Mouse (Mus musculus) CH12.LX (cell line): ENCODE data around the gene Crip3. TPM values are rescaled to one million over a fixed set of nuclear protein-coding genes. Genes with fewer than 3 reads are reported as not detected.

ENCODE experiments used
- DNase-seq: peaks from one replicate; pipeline ENCODE4 v3.0.0-alpha.2; 2013; ENCODE audit errors: extremely low read depth
- H3K27ac ChIP-seq: 2 replicates; pipeline ENCODE4 v1.5.1; 2012; ENCODE audit warnings: low read depth, mild to moderate bottlenecking, control low read depth, moderate library complexity; ENCODE audit not compliant: insufficient read depth
- H3K27me3 ChIP-seq: replicated peaks from 2 replicates; pipeline ENCODE3; 2012; ENCODE audit warnings: inconsistent platforms
- H3K36me3 ChIP-seq, 2 experiments: replicated peaks in 1 of 2; 2 replicates each; pipeline versions ENCODE3 to v1.6.1; 2012; ENCODE audit warnings: inconsistent platforms in 1 of 2, low read length in 1 of 2, mild to moderate bottlenecking in 1 of 2, mixed read lengths in 1 of 2, moderate library complexity in 1 of 2; ENCODE audit not compliant: control insufficient read depth in 1 of 2, insufficient read depth in 1 of 2
- H3K4me1 ChIP-seq, 2 experiments: 2 replicates each; pipeline ENCODE4 v1.6.1; 2012; ENCODE audit warnings: inconsistent platforms in 1 of 2, moderate library complexity in 1 of 2; ENCODE audit not compliant: insufficient read depth in 2 of 2, control insufficient read depth in 1 of 2
- H3K4me2 ChIP-seq: 2 replicates; pipeline ENCODE4 v1.6.1; 2012; ENCODE audit warnings: low read depth, mild to moderate bottlenecking, control low read depth; ENCODE audit not compliant: poor library complexity, insufficient read depth, severe bottlenecking
- H3K4me3 ChIP-seq, 3 experiments: fragments of 150-350 bp in 1 of 3; sonication (generic) in 1 of 3; replicated peaks in 1 of 3; 2 replicates each; pipeline versions ENCODE3 to v1.5.1; 2011 to 2012; ENCODE audit warnings: low read depth in 2 of 3, low read length in 2 of 3, mild to moderate bottlenecking in 2 of 3, moderate library complexity in 2 of 3, control low read depth in 1 of 3, improper control_type of control experiment in 1 of 3, inconsistent platforms in 1 of 3, mixed read lengths in 1 of 3; ENCODE audit not compliant: poor library complexity in 1 of 3
- H3K79me2 ChIP-seq: replicated peaks from 2 replicates; pipeline ENCODE4 v1.6.1; 2012; ENCODE audit warnings: mild to moderate bottlenecking, moderate library complexity; ENCODE audit not compliant: control insufficient read depth, poor library complexity, insufficient read depth, severe bottlenecking; ENCODE audit errors: extremely low read depth
- H3K9ac ChIP-seq: 2 replicates; pipeline ENCODE4 v1.6.1; 2012; ENCODE audit warnings: low read depth, mild to moderate bottlenecking, control low read depth, moderate library complexity; ENCODE audit not compliant: insufficient read depth
- H3K9me3 ChIP-seq: replicated peaks from 2 replicates; pipeline ENCODE3; 2012; ENCODE audit warnings: low read length, inconsistent platforms, mixed read lengths
- BHLHE40 ChIP-seq: IDR thresholded peaks from 2 replicates; pipeline ENCODE4 v1.6.1; 2011; ENCODE audit warnings: mild to moderate bottlenecking, low read depth, low read length, improper control_type of control experiment
- CTCF ChIP-seq, 2 experiments: IDR thresholded peaks in 1 of 2; conservative IDR thresholded peaks in 1 of 2; 2 replicates each; pipeline ENCODE4 v1.5.1; 2011 to 2012; ENCODE audit warnings: low read depth in 2 of 2, low read length in 2 of 2, improper control_type of control experiment in 1 of 2, inconsistent platforms in 1 of 2, mild to moderate bottlenecking in 1 of 2, moderate library complexity in 1 of 2
- E2F4 ChIP-seq: IDR thresholded peaks from 2 replicates; pipeline ENCODE4 v1.6.1; 2011; ENCODE audit warnings: low read depth, low read length, improper control_type of control experiment; ENCODE audit not compliant: insufficient replicate concordance
- GABPA ChIP-seq: IDR thresholded peaks from 2 replicates; pipeline ENCODE4 v1.6.1; 2012; ENCODE audit warnings: low read depth, low read length, improper control_type of control experiment, inconsistent platforms; ENCODE audit not compliant: insufficient replicate concordance
- HCFC1 ChIP-seq: IDR thresholded peaks from 2 replicates; pipeline ENCODE4 v1.6.1; 2012; ENCODE audit warnings: low read depth, mild to moderate bottlenecking, inconsistent platforms, low read length, improper control_type of control experiment
- IRF4 ChIP-seq: IDR thresholded peaks from 2 replicates; pipeline ENCODE4 v1.6.1; 2014; ENCODE audit warnings: low read depth, mild to moderate bottlenecking, inconsistent platforms, low read length, improper control_type of control experiment
- JUN ChIP-seq: IDR thresholded peaks from 2 replicates; pipeline ENCODE4 v1.6.1; 2011; ENCODE audit warnings: low read depth, mild to moderate bottlenecking, low read length, improper control_type of control experiment, moderate library complexity; ENCODE audit not compliant: insufficient read depth
- KAT2A ChIP-seq: IDR thresholded peaks from 2 replicates; pipeline ENCODE4 v1.6.1; 2012; ENCODE audit warnings: low read length, improper control_type of control experiment, inconsistent platforms; ENCODE audit not compliant: insufficient replicate concordance
- MAFK ChIP-seq: IDR thresholded peaks from 2 replicates; pipeline ENCODE4 v1.6.1; 2011; ENCODE audit warnings: low read length, improper control_type of control experiment; ENCODE audit not compliant: insufficient replicate concordance
- MAX ChIP-seq: IDR thresholded peaks from 2 replicates; pipeline ENCODE4 v1.6.1; 2011; ENCODE audit warnings: low read length, improper control_type of control experiment
- MXI1 ChIP-seq: IDR thresholded peaks from 2 replicates; pipeline ENCODE4 v1.6.1; 2011; ENCODE audit warnings: mild to moderate bottlenecking, low read depth, low read length, improper control_type of control experiment
- NELFE ChIP-seq: IDR thresholded peaks from 2 replicates; pipeline ENCODE4 v1.6.1; 2011; ENCODE audit warnings: low read depth, low read length, improper control_type of control experiment
- PAX5 ChIP-seq: IDR thresholded peaks from 2 replicates; pipeline ENCODE4 v1.6.1; 2012; ENCODE audit warnings: low read length, inconsistent platforms, mixed read lengths
- POLR2A ChIP-seq: IDR thresholded peaks from 2 replicates; pipeline ENCODE4 v1.6.1; 2011; ENCODE audit warnings: low read depth, mild to moderate bottlenecking, improper control_type of control experiment, low read length
- POLR2AphosphoS2 ChIP-seq: IDR thresholded peaks from 2 replicates; pipeline ENCODE4 v1.6.1; 2011; ENCODE audit warnings: low read depth, low read length, improper control_type of control experiment
- RAD21 ChIP-seq: IDR thresholded peaks from 2 replicates; pipeline ENCODE4 v1.6.1; 2011; ENCODE audit warnings: low read depth, mild to moderate bottlenecking, low read length, improper control_type of control experiment, moderate library complexity
- SIN3A ChIP-seq: IDR thresholded peaks from 2 replicates; pipeline ENCODE4 v1.6.1; 2012; ENCODE audit warnings: low read length, improper control_type of control experiment, inconsistent platforms
- SMC3 ChIP-seq: IDR thresholded peaks from 2 replicates; pipeline ENCODE4 v1.6.1; 2011; ENCODE audit warnings: low read depth, low read length, improper control_type of control experiment
- TBP ChIP-seq: conservative IDR thresholded peaks from 2 replicates; pipeline ENCODE4 v1.6.1; 2011; ENCODE audit warnings: low read depth, low read length, improper control_type of control experiment
- ZC3H11A ChIP-seq: IDR thresholded peaks from 2 replicates; pipeline ENCODE4 v1.6.1; 2012; ENCODE audit warnings: low read depth, mild to moderate bottlenecking, inconsistent platforms, low read length, improper control_type of control experiment
- ZKSCAN1 ChIP-seq: IDR thresholded peaks from 2 replicates; pipeline ENCODE4 v1.6.1; 2012; ENCODE audit warnings: low read depth, inconsistent platforms, low read length, improper control_type of control experiment, borderline replicate concordance
- dilution Hi-C: fragments of 300-500 bp; cut with MboI; formaldehyde crosslinking; loops from 2 replicates; pipeline ENCODE4 v1.14.3; 2020; ENCODE audit warnings: low sequenced_read_pairs; ENCODE audit not compliant: extremely low pct_unique_long_range_greater_than_20kb, extremely low pct_ligation_motif_present
- in situ Hi-C: fragments of 300-500 bp; cut with MboI; formaldehyde crosslinking; loops from 3 replicates; pipeline ENCODE4 v1.14.3; 2019; ENCODE audit warnings: low sequenced_read_pairs, low pct_ligation_motif_present, low pct_unique_long_range_greater_than_20kb, mixed read lengths
- polyA plus RNA-seq: library from polyadenylated mRNA; unstranded; fragments of >175 nt; gene quantifications from 2 replicates; pipeline ENCODE4 v1.2.1, GENCODE M21; 2012; ENCODE audit warnings: low read depth; ENCODE audit not compliant: insufficient read length
- total RNA-seq, 2 experiments: library from RNA; depleted of rRNA; stranded (reverse); fragments of 300-350 nt in 1 of 2; fragments of >200 nt in 1 of 2; gene quantifications; 2 replicates each; pipeline ENCODE4 v1.2.3; 2012 to 2014

The Crip3 gene
- total and polyA plus RNA-seq, 3 experiments, result not detected

GRCm38 (mm10) chr17:46455110-46455691 lies 26.5 kb downstream of the Crip3 start:
- Histone ChIP-seq H3K4me1 (peaks cover 12 to 13% of the 10 kb centered on the region in 2 experiments; a peak in 3 of 4 replicates), H3K79me2 (no peaks in the 10 kb centered on the region), H3K27ac (no peak overlapping the region), H3K9ac (no peak overlapping the region), H3K4me2 (no peak overlapping the region), H3K9me3 (peaks cover 3% of the 10 kb centered on the region), H3K4me3 (no peak overlapping the region), H3K36me3 (no peaks in the 10 kb centered on the region), H3K27me3 (peaks cover 91% of the 10 kb centered on the region)
- TF ChIP-seq SIN3A, result no peak
- TF ChIP-seq TBP, result no peak
- TF ChIP-seq MAX, result no peak
- TF ChIP-seq IRF4, result no peak
- TF ChIP-seq NELFE, result no peak
- TF ChIP-seq HCFC1, result no peak
- TF ChIP-seq PAX5, result no peak
- TF ChIP-seq MAFK, result no peak
- TF ChIP-seq E2F4, result no peak
- in situ Hi-C loops (no loop called here), dilution Hi-C loops (no loop called here)
- DNase-seq, result no peak

- dilution Hi-C loops (no loop called here), in situ Hi-C loops (no loop called here)
- Histone ChIP-seq H3K4me3 (no peak overlapping the region), H3K36me3 (no peaks in the 10 kb centered on the region), H3K79me2 (no peaks in the 10 kb centered on the region), H3K27me3 (peaks cover 92% of the 10 kb centered on the region), H3K9ac (no peak overlapping the region), H3K9me3 (no peaks in the 10 kb centered on the region), H3K4me1 (peaks cover 12 to 13% of the 10 kb centered on the region in 2 experiments; a peak in 3 of 4 replicates), H3K4me2 (no peak overlapping the region), H3K27ac (no peak overlapping the region)
- no peak for TF ChIP-seq JUN
- TF ChIP-seq MXI1, result no peak
- peak; percentile 66 for TF ChIP-seq SMC3
- TF ChIP-seq RAD21, result peak; percentile 76
- TF ChIP-seq BHLHE40, result no peak
- TF ChIP-seq POLR2AphosphoS2, result no peak
- TF ChIP-seq HCFC1, result no peak
- TF ChIP-seq IRF4, result no peak
- TF ChIP-seq CTCF (conservative IDR thresholded peaks at IDR 0.05 in 1 of 2, IDR thresholded peaks at IDR 0.05 in 1 of 2; ENCODE audit: low read depth in 2 of 2, low read length in 2 of 2), result peak; percentile 35 to 90; a peak in 3 of 4 replicates
- TF ChIP-seq GABPA, result no peak
- TF ChIP-seq POLR2A, result no peak
- TF ChIP-seq ZKSCAN1, result no peak
- no peak for TF ChIP-seq ZC3H11A
- no peak for TF ChIP-seq KAT2A
- peak; percentile 71 for DNase-seq
Observed at GRCm38 (mm10) chr17:46457791-46458190, 29.1 kb downstream of the Crip3 start.
